Mouse (Mus musculus): ENCODE data around the gene Cox8b. TPM values are rescaled to one million over a fixed set of nuclear protein-coding genes. Genes with fewer than 3 reads are reported as not detected.

The Cox8b gene
- polyA plus RNA-seq, 1 experiment from 2014 or later: 4.8 TPM

GRCm38 (mm10) chr7:140938896-140939295, 38.6 kb upstream of the Cox8b start:
- H3K4me3 ChIP-seq (replicated peaks): no peak overlapping the region
- peaks cover 27% of the 10 kb centered on the region for H3K4me1 ChIP-seq
- H3K9ac ChIP-seq (replicated peaks): no peak overlapping the region
- H3K36me3 ChIP-seq: no peaks in the 10 kb centered on the region
- no peak for ATAC-seq (ENCODE audit: low FRiP score)
- 19% methylated on average over 2 of the region's 2 CpGs for WGBS
- no peaks in the 10 kb centered on the region for H3K9me3 ChIP-seq (replicated peaks)
- no peak overlapping the region for H3K4me2 ChIP-seq
- peak overlapping the region; percentile 48; the same call in 1 of the 2 replicates for H3K27ac ChIP-seq (replicated peaks)
- 0 out of 2 replicates have a peak, but pooled peaks cover 4% of the 10 kb centered on the region for H3K27me3 ChIP-seq (replicated peaks)

- Histone ChIP-seq H3K4me2 (no peak overlapping the region), H3K36me3 (no peaks in the 10 kb centered on the region), H3K27me3 (replicated peaks) (0 out of 2 replicates have a peak, but pooled peaks cover 4% of the 10 kb centered on the region), H3K9ac (replicated peaks) (no peak overlapping the region), H3K9me3 (replicated peaks) (no peaks in the 10 kb centered on the region), H3K4me1 (peaks cover 27% of the 10 kb centered on the region), H3K27ac (replicated peaks) (no peak overlapping the region), H3K4me3 (replicated peaks) (no peak overlapping the region)
- no peak for ATAC-seq (ENCODE audit: low FRiP score)
- 54% methylated on average over 3 of the region's 3 CpGs for WGBS
Observed at GRCm38 (mm10) chr7:140938436-140938835, 38.2 kb upstream of the Cox8b start.

- Histone ChIP-seq H3K9me3 (replicated peaks) (no peaks in the 10 kb centered on the region), H3K36me3 (no peaks in the 10 kb centered on the region), H3K4me1 (peaks cover 17% of the 10 kb centered on the region), H3K4me2 (no peak overlapping the region), H3K4me3 (replicated peaks) (no peak overlapping the region), H3K27me3 (replicated peaks) (peaks cover 41% of the 10 kb centered on the region), H3K27ac (replicated peaks) (no peak overlapping the region), H3K9ac (replicated peaks) (no peak overlapping the region)
- WGBS: 88% methylated on average over 6 of the region's 6 CpGs
- no peak for ATAC-seq (ENCODE audit: low FRiP score)
Observed at GRCm38 (mm10) chr7:140927181-140927580, 26.9 kb upstream of the Cox8b start.

GRCm38 (mm10) chr7:140923070-140923775, 23.0 kb upstream of the Cox8b start:
- no peaks in the 10 kb centered on the region for H3K36me3 ChIP-seq
- WGBS: 20% methylated on average over 30 of the region's 30 CpGs
- H3K4me3 ChIP-seq (replicated peaks): peak overlapping the region; percentile 44
- peaks cover 25% of the 10 kb centered on the region for H3K4me1 ChIP-seq
- peaks cover 75% of the 10 kb centered on the region for H3K27me3 ChIP-seq (replicated peaks)
- ATAC-seq (ENCODE audit: low FRiP score): no peak; the same call in 1 of the 2 replicates
- H3K9me3 ChIP-seq (replicated peaks): no peaks in the 10 kb centered on the region
- peak overlapping the region; percentile 79 for H3K4me2 ChIP-seq
- H3K27ac ChIP-seq (replicated peaks): no peak overlapping the region
- peak overlapping the region; percentile 30 for H3K9ac ChIP-seq (replicated peaks)

- Histone ChIP-seq H3K4me2 (peak overlapping the region; percentile 79), H3K4me3 (replicated peaks) (peak overlapping the region; percentile 44), H3K9ac (replicated peaks) (peak overlapping the region; percentile 30), H3K27me3 (replicated peaks) (peaks cover 77% of the 10 kb centered on the region), H3K27ac (replicated peaks) (no peak overlapping the region), H3K36me3 (no peaks in the 10 kb centered on the region), H3K4me1 (peaks cover 25% of the 10 kb centered on the region), H3K9me3 (replicated peaks) (no peaks in the 10 kb centered on the region)
- under 1% methylated on average over 49 of the region's 49 CpGs for WGBS
- peak; percentile 63; the same call in 1 of the 2 replicates for ATAC-seq (ENCODE audit: low FRiP score)
Observed at GRCm38 (mm10) chr7:140922398-140923069, 22.3 kb upstream of the Cox8b start.

GRCm38 (mm10) chr7:140921225-140921975, 21.2 kb upstream of the Cox8b start:
- no peaks in the 10 kb centered on the region for H3K36me3 ChIP-seq
- H3K4me2 ChIP-seq: peak overlapping the region; percentile 79
- H3K4me1 ChIP-seq: peaks cover 25% of the 10 kb centered on the region
- H3K27ac ChIP-seq (replicated peaks): no peak overlapping the region
- H3K27me3 ChIP-seq (replicated peaks): peaks cover 75% of the 10 kb centered on the region
- H3K9me3 ChIP-seq (replicated peaks): no peaks in the 10 kb centered on the region
- no peak for ATAC-seq (ENCODE audit: low FRiP score)
- WGBS: 28% methylated on average over 22 of the region's 22 CpGs
- no peak overlapping the region for H3K9ac ChIP-seq (replicated peaks)
- no peak overlapping the region for H3K4me3 ChIP-seq (replicated peaks)

- no peak within 1 kb of the TSS for H3K9ac ChIP-seq (replicated peaks)
- WGBS: 85% methylated on average over 8 of the region's 8 CpGs
- H3K36me3 ChIP-seq: no peaks in the 10 kb centered on the region
- H3K9me3 ChIP-seq (replicated peaks): no peaks in the 10 kb centered on the region
- ATAC-seq (ENCODE audit: low FRiP score): no peak
- peak within 1 kb of the TSS; percentile 79 for H3K4me2 ChIP-seq
- no peak within 1 kb of the TSS for H3K4me3 ChIP-seq (replicated peaks)
- H3K4me1 ChIP-seq: peaks cover 25% of the 10 kb centered on the region
- H3K27me3 ChIP-seq (replicated peaks): peaks cover 72% of the 10 kb centered on the region
- H3K27ac ChIP-seq (replicated peaks): no peak within 1 kb of the TSS
Observed at GRCm38 (mm10) chr7:140920418-140921029, 20.3 kb upstream of the Cox8b start, which contains the start of gene Nlrp6. Gene Nlrp6 (plus strand): TSS chr7:140920902.

GRCm38 (mm10) chr7:140919911-140920310, 19.7 kb upstream of the Cox8b start:
- 85% methylated on average over 4 of the region's 4 CpGs for WGBS
- peaks cover 66% of the 10 kb centered on the region for H3K27me3 ChIP-seq (replicated peaks)
- H3K4me1 ChIP-seq: peaks cover 25% of the 10 kb centered on the region
- no peak overlapping the region for H3K27ac ChIP-seq (replicated peaks)
- H3K4me3 ChIP-seq (replicated peaks): no peak overlapping the region
- H3K9ac ChIP-seq (replicated peaks): no peak overlapping the region
- ATAC-seq (ENCODE audit: low FRiP score): no peak
- no peaks in the 10 kb centered on the region for H3K36me3 ChIP-seq
- no peak overlapping the region for H3K4me2 ChIP-seq
- H3K9me3 ChIP-seq (replicated peaks): no peaks in the 10 kb centered on the region

- Histone ChIP-seq H3K27ac (replicated peaks) (no peak overlapping the region), H3K4me2 (no peak overlapping the region), H3K4me1 (no peaks in the 10 kb centered on the region; the same call in 1 of the 2 replicates), H3K36me3 (no peaks in the 10 kb centered on the region), H3K4me3 (replicated peaks) (no peak overlapping the region), H3K9me3 (replicated peaks) (no peaks in the 10 kb centered on the region), H3K27me3 (replicated peaks) (peaks cover 9% of the 10 kb centered on the region), H3K9ac (replicated peaks) (no peak overlapping the region)
- WGBS: 91% methylated on average over 8 of the region's 8 CpGs
- no peak for ATAC-seq (ENCODE audit: low FRiP score)
Observed at GRCm38 (mm10) chr7:140914031-140914690, 13.9 kb upstream of the Cox8b start.

- H3K4me2 ChIP-seq: no peak overlapping the region
- WGBS: 53% methylated on average over 5 of the region's 5 CpGs
- no peak for ATAC-seq (ENCODE audit: low FRiP score)
Observed at GRCm38 (mm10) chr7:140912846-140913482, 12.7 kb upstream of the Cox8b start.

More at GRCm38 (mm10) chr7:140912846-140913482, 12.7 kb upstream of the Cox8b start:
- no peaks in the 10 kb centered on the region for H3K9me3 ChIP-seq (replicated peaks)
- H3K4me1 ChIP-seq: peaks cover 5% of the 10 kb centered on the region
- H3K9ac ChIP-seq (replicated peaks): no peak overlapping the region
- no peak overlapping the region for H3K4me3 ChIP-seq (replicated peaks)
- 0 out of 2 replicates have a peak, but pooled peaks cover under 1% of the 10 kb centered on the region for H3K27me3 ChIP-seq (replicated peaks)
- no peaks in the 10 kb centered on the region for H3K36me3 ChIP-seq
- H3K27ac ChIP-seq (replicated peaks): no peak overlapping the region

All from neural tube, embryonic 15.5 days (tissue).